Comparison of ENCODE assay signal across 8 mouse cellular contexts in the genomic region with DNA sequence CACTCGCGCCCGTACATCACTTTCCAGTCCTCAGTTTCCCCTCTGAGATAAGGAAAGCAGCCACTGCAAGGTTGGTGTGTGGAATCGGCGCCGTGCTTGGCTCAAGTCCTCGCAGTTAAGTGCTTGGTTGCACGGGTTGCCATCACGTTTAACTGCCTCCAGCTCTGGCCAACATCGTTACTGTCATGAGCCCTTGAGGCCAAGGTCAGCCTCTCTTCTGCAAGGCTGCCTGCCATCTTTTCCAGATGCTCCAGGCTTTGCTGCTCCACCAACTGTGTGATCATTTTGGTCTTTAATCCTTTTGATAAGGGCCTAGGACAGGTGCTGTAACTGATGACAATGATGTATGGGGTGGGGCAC. TPM values are rescaled to one million over a fixed set of nuclear protein-coding genes. Genes with fewer than 3 reads are reported as not detected.
DNase-seq lines count a peak whose midpoint lies in the region; ATAC-seq and TF ChIP-seq lines count a peak whose summit lies in the region.

No protein-coding gene starts in this region.

- no peaks in the 10 kb centered on the region for H3K9me3 ChIP-seq in erythroblast, embryonic 14.5 days (ENCODE audit: control insufficient read depth, low read length)
- H3K9me3 ChIP-seq in E14TG2a.4 (ENCODE audit: low read length), result peaks cover 8% of the 10 kb centered on the region
- no peaks in the 10 kb centered on the region for H3K9me3 ChIP-seq in forebrain, embryonic 15.5 days
- no peaks in the 10 kb centered on the region for H3K9me3 ChIP-seq in liver, embryonic 16.5 days (replicated peaks; ENCODE audit: control insufficient read depth, low read length)

- H3K4me1 ChIP-seq in erythroblast, embryonic 14.5 days (ENCODE audit: control insufficient read depth), result peaks cover 38% of the 10 kb centered on the region
- H3K4me1 ChIP-seq in E14TG2a.4 (replicated peaks; ENCODE audit: low read depth, low read length), result peaks cover 65% of the 10 kb centered on the region
- peaks cover 33% of the 10 kb centered on the region for H3K4me1 ChIP-seq in forebrain, embryonic 15.5 days
- peaks cover 22% of the 10 kb centered on the region for H3K4me1 ChIP-seq in liver, embryonic 16.5 days (ENCODE audit: control insufficient read depth, low read depth, low read length)

- peak overlapping the region; percentile 83 for H3K4me3 ChIP-seq in erythroblast, embryonic 14.5 days (replicated peaks)
- H3K4me3 ChIP-seq in E14TG2a.4 (replicated peaks; ENCODE audit: low read length), result peak overlapping the region; percentile 97
- peak overlapping the region; percentile 80 for H3K4me3 ChIP-seq in forebrain, embryonic 15.5 days
- H3K4me3 ChIP-seq in liver, embryonic 16.5 days (ENCODE audit: low read depth, low read length), result peak overlapping the region; percentile 66

- H3K4me2 ChIP-seq in forebrain, embryonic 15.5 days (replicated peaks), result peak overlapping the region; percentile 73
- peak overlapping the region; percentile 90 for H3K4me2 ChIP-seq in liver, embryonic 16.5 days (ENCODE audit: low read depth, low read length)

- no peak for ATAC-seq in erythroblast, adult 5-6 weeks (replicated peaks; ENCODE audit: low FRiP score, poor library complexity, severe bottlenecking)
- no peak for ATAC-seq in forebrain, embryonic 15.5 days (replicated peaks)
- no peak for ATAC-seq in liver, embryonic 16.5 days (ENCODE audit: low read depth)

- H3K9ac ChIP-seq in forebrain, embryonic 15.5 days (replicated peaks), result peak overlapping the region; percentile 86
- peak overlapping the region; percentile 79 for H3K9ac ChIP-seq in liver, embryonic 16.5 days (ENCODE audit: low read depth, low read length)

- WGBS in forebrain, embryonic 15.5 days, result 8% methylated on average over 10 of the region's 10 CpGs
- 2% methylated on average over 10 of the region's 10 CpGs for WGBS in liver, embryonic 16.5 days (ENCODE audit: insufficient replicate concordance)

- H3K27ac ChIP-seq in forebrain, embryonic 15.5 days (replicated peaks), result peak overlapping the region; percentile 81
- peak overlapping the region; percentile 68 for H3K27ac ChIP-seq in liver, embryonic 16.5 days (ENCODE audit: low read length)

- H3K27me3 ChIP-seq in erythroblast, embryonic 14.5 days (ENCODE audit: control insufficient read depth), result peaks cover 35% of the 10 kb centered on the region
- H3K27me3 ChIP-seq in E14TG2a.4 (ENCODE audit: insufficient read depth, low read length), result no peaks in the 10 kb centered on the region
- no peaks in the 10 kb centered on the region for H3K27me3 ChIP-seq in forebrain, embryonic 15.5 days
- peaks cover 10% of the 10 kb centered on the region for H3K27me3 ChIP-seq in liver, embryonic 16.5 days (ENCODE audit: control insufficient read depth, insufficient read depth, low read depth, low read length)

- no peak for TF ChIP-seq CTCF in E14TG2a.4 (conservative IDR thresholded peaks at IDR 0.05; ENCODE audit: low read length)

- DNase-seq in frontal cortex, postnatal 10 days (ENCODE audit: low spot score in 2 of 2), result no peak
- DNase-seq in spleen, postnatal 10 days (ENCODE audit: low spot score in 2 of 2), result no peak
- DNase-seq in spleen, adult 12 weeks (ENCODE audit: low spot score), result no peak

- peaks cover 24% of the 10 kb centered on the region for H3K36me3 ChIP-seq in erythroblast, embryonic 14.5 days (ENCODE audit: control insufficient read depth)
- peaks cover 36% of the 10 kb centered on the region for H3K36me3 ChIP-seq in E14TG2a.4 (ENCODE audit: insufficient read depth, low read length)
- 0 out of 2 replicates have a peak, but pooled peaks cover 5% of the 10 kb centered on the region for H3K36me3 ChIP-seq in forebrain, embryonic 15.5 days
- H3K36me3 ChIP-seq in liver, embryonic 16.5 days (ENCODE audit: control insufficient read depth, insufficient read depth), result peaks cover 3% of the 10 kb centered on the region

RNA-seq across cellular contexts. Expression of gene Ntmt1, which starts 0.7 kb away (rescaled TPM):
- polyA plus RNA-seq in erythroblast, embryonic 14.5 days (2012), result 1.8 TPM in 2 replicates
- 2.7 TPM in 2 replicates for total RNA-seq in erythroblast, adult 5-6 weeks (2015; ENCODE audit: low replicate concordance)
- total RNA-seq in erythroblast, adult 5-6 weeks (2017; ENCODE audit: low replicate concordance), result 3.9 TPM in 1 of 2 replicates, not detected in the other
- polyA plus RNA-seq in forebrain, embryonic 15.5 days (2015; fragmentation: Nextera tagmentation; extraction: Ambion mirVana), result 117 and 131 TPM in 2 replicates
- 23.2 and 24.9 TPM in 2 replicates for polyA plus RNA-seq in liver, embryonic 16.5 days (2015; fragmentation: Nextera tagmentation; extraction: Ambion mirVana)

RNA-seq across cellular contexts. Expression of gene 1700001O22Rik, which starts 4.8 kb away (rescaled TPM):
- polyA plus RNA-seq in erythroblast, embryonic 14.5 days (2012), result not detected in 2 replicates
- total RNA-seq in erythroblast, adult 5-6 weeks (2015; ENCODE audit: low replicate concordance), result not detected in 2 replicates
- not detected in 2 replicates for total RNA-seq in erythroblast, adult 5-6 weeks (2017; ENCODE audit: low replicate concordance)
- 2.6 and 3.7 TPM in 2 replicates for polyA plus RNA-seq in forebrain, embryonic 15.5 days (2015; fragmentation: Nextera tagmentation; extraction: Ambion mirVana)
- polyA plus RNA-seq in liver, embryonic 16.5 days (2015; fragmentation: Nextera tagmentation; extraction: Ambion mirVana), result 0.09 TPM in 1 of 2 replicates, not detected in the other

RNA-seq across cellular contexts. Expression of gene Asb6, which starts 21.9 kb away (rescaled TPM):
- polyA plus RNA-seq in erythroblast, embryonic 14.5 days (2012), result 16.3 and 18.5 TPM in 2 replicates
- 13.6 and 19.2 TPM in 2 replicates for total RNA-seq in erythroblast, adult 5-6 weeks (2015; ENCODE audit: low replicate concordance)
- total RNA-seq in erythroblast, adult 5-6 weeks (2017; ENCODE audit: low replicate concordance), result 40.6 and 42.2 TPM in 2 replicates
- polyA plus RNA-seq in forebrain, embryonic 15.5 days (2015; fragmentation: Nextera tagmentation; extraction: Ambion mirVana), result 43.3 and 45.3 TPM in 2 replicates
- polyA plus RNA-seq in liver, embryonic 16.5 days (2015; fragmentation: Nextera tagmentation; extraction: Ambion mirVana), result 27.8 and 29.1 TPM in 2 replicates

RNA-seq across cellular contexts. Expression of gene Prrx2, which starts 26.5 kb away (rescaled TPM):
- not detected in 2 replicates for polyA plus RNA-seq in erythroblast, embryonic 14.5 days (2012)
- total RNA-seq in erythroblast, adult 5-6 weeks (2015; ENCODE audit: low replicate concordance), result not detected in 2 replicates
- not detected in 2 replicates for total RNA-seq in erythroblast, adult 5-6 weeks (2017; ENCODE audit: low replicate concordance)
- polyA plus RNA-seq in forebrain, embryonic 15.5 days (2015; fragmentation: Nextera tagmentation; extraction: Ambion mirVana), result 1.6 and 3.1 TPM in 2 replicates
- 0.18 TPM in 1 of 2 replicates, not detected in the other for polyA plus RNA-seq in liver, embryonic 16.5 days (2015; fragmentation: Nextera tagmentation; extraction: Ambion mirVana)
